Mouse (Mus musculus): ENCODE data around the gene Slc7a14. TPM values are rescaled to one million over a fixed set of nuclear protein-coding genes. Genes with fewer than 3 reads are reported as not detected.
"Not testable (repeated sequence)": the region's sequence is repeated elsewhere in the genome, so short reads cannot be mapped to it uniquely, and the experiment has no call there.

The Slc7a14 gene
- polyA plus RNA-seq, 1 experiment from 2014 or later, result 0.48 TPM

- no peaks in the 10 kb centered on the region for H3K4me1 ChIP-seq
- H3K9me3 ChIP-seq (replicated peaks), result no peaks in the 10 kb centered on the region
- ATAC-seq (replicated peaks; ENCODE audit: low FRiP score), result no peak
- H3K4me2 ChIP-seq, result no peak overlapping the region
- no peak overlapping the region for H3K27ac ChIP-seq
- no peak overlapping the region for H3K4me3 ChIP-seq (replicated peaks)
- H3K9ac ChIP-seq, result no peak overlapping the region
- WGBS, result 77% methylated on average over 3 of the region's 3 CpGs
- H3K27me3 ChIP-seq, result no peaks in the 10 kb centered on the region
- H3K36me3 ChIP-seq, result no peaks in the 10 kb centered on the region
These were observed 22.7 kb downstream of the Slc7a14 start for GRCm38 (mm10) chr3:31287421-31287948.

GRCm38 (mm10) chr3:31281116-31281515, 29.1 kb downstream of the Slc7a14 start:
- H3K9me3 ChIP-seq (replicated peaks), result no peaks in the 10 kb centered on the region
- H3K9ac ChIP-seq, result no peak overlapping the region
- H3K27ac ChIP-seq, result no peak overlapping the region
- 81% methylated on average over 2 of the region's 2 CpGs for WGBS
- no peak overlapping the region for H3K4me3 ChIP-seq (replicated peaks)
- no peak overlapping the region for H3K4me2 ChIP-seq
- no peaks in the 10 kb centered on the region for H3K36me3 ChIP-seq
- H3K4me1 ChIP-seq, result no peaks in the 10 kb centered on the region
- no peaks in the 10 kb centered on the region for H3K27me3 ChIP-seq
- no peak for ATAC-seq (replicated peaks; ENCODE audit: low FRiP score)

DNA sequence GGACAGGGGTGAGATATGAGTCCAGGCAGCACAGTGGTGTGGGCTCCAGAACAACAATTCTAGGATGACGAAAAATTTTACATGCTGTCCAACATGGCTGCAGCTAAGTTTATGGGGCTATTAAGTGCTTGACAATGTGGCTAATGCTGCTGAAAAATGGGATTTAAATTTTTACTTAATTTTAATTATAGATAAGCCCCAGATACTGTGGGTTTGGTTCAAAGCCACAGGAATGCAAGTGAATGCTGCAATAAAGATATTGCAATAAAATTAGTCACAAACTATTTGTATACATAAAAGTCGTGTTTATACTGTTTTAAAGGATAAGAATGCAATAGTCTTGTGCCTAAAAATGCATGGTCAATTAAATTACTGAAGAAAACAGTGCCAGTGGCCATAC, 35.3 kb downstream of the Slc7a14 start:
- Histone ChIP-seq H3K4me2 (no peak overlapping the region), H3K27me3 (no peaks in the 10 kb centered on the region), H3K4me1 (no peaks in the 10 kb centered on the region), H3K4me3 (replicated peaks) (no peak overlapping the region), H3K9me3 (replicated peaks) (no peaks in the 10 kb centered on the region), H3K9ac (no peak overlapping the region), H3K36me3 (no peaks in the 10 kb centered on the region), H3K27ac (no peak overlapping the region)
- ATAC-seq (replicated peaks; ENCODE audit: low FRiP score), result no peak
- WGBS, result 66% methylated on average over 2 of the region's 2 CpGs

- H3K27ac ChIP-seq; H3K4me2 ChIP-seq; H3K36me3 ChIP-seq; H3K4me1 ChIP-seq; H3K27me3 ChIP-seq; H3K9ac ChIP-seq; ATAC-seq (replicated peaks; ENCODE audit: low FRiP score); H3K9me3 ChIP-seq (replicated peaks); H3K4me3 ChIP-seq (replicated peaks): not testable (repeated sequence)
These were observed 36.9 kb downstream of the Slc7a14 start for GRCm38 (mm10) chr3:31273247-31273646.

DNA sequence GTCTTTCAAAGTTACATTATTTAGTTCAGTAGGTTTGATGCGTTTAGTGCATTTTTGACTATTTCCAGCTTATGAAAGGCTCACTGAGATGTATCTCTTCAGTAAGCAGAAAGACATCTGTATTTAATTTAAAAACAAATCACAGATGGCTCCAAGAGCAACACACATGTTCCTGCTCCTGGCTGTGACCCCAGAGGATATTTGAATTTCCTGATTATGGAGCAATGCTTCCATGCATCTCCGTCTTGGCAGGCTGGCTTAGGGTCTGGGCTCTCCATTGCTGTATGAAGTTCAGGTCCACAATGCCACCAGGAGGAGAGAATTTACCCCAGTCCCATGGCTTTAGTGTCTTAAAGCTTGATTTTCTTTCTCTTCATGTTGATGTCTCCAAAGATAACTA, 37.5 kb downstream of the Slc7a14 start:
- ATAC-seq (replicated peaks; ENCODE audit: low FRiP score), result no peak
- H3K4me1 ChIP-seq, result no peaks in the 10 kb centered on the region
- WGBS, result 75% methylated on average over 2 of the region's 2 CpGs

DNA sequence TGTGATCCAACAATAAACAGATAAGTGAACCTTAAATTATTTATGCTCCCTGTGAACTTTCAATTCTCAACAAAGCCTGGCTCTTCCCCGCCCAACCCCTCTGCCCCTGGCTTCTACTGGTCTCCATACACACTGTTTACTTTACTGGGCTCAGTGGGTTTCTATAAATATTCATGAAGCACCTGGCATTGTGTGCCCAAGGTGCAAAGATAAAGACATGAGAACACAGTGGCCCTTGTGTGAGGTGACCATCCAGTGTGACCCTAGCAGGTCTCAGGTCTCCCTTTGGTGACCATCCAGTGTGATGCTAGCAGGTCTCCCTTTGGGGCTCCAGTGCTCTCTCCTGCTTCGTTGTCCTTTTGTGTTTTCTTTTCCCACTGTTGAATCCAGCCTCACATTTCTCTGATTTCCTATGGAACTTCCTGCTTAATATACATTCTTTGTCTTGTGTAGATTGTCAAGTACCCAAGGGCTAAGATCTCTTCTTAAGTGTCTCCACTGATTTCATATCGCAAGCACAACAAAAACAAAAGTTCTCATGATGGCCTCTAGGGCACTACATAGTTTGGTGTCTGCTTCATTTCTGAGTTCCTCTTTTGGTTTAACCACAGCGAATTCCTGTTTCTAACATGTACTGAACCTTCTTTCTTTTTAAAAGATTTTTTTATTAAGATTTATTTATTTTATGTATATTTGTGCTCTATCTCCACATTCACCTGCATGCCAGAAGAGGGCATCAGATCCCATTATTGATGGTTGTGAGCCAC, 40.4 kb downstream of the Slc7a14 start:
- Histone ChIP-seq H3K4me1 (no peaks in the 10 kb centered on the region), H3K4me3 (replicated peaks) (no peak overlapping the region), H3K36me3 (no peaks in the 10 kb centered on the region), H3K4me2 (no peak overlapping the region), H3K9ac (no peak overlapping the region), H3K27me3 (no peaks in the 10 kb centered on the region), H3K9me3 (replicated peaks) (no peaks in the 10 kb centered on the region), H3K27ac (no peak overlapping the region)
- WGBS, result 72% methylated on average over 4 of the region's 4 CpGs
- peak; percentile 62 for ATAC-seq (replicated peaks; ENCODE audit: low FRiP score)

More for the DNA sequence above, 37.5 kb downstream of the Slc7a14 start:
- no peaks in the 10 kb centered on the region for H3K36me3 ChIP-seq
- H3K9ac ChIP-seq, result no peak overlapping the region
- H3K27ac ChIP-seq, result no peak overlapping the region
- H3K9me3 ChIP-seq (replicated peaks), result no peaks in the 10 kb centered on the region
- no peaks in the 10 kb centered on the region for H3K27me3 ChIP-seq
- H3K4me2 ChIP-seq, result no peak overlapping the region
- no peak overlapping the region for H3K4me3 ChIP-seq (replicated peaks)

GRCm38 (mm10) chr3:31267921-31268320, 42.3 kb downstream of the Slc7a14 start:
- H3K4me3 ChIP-seq (replicated peaks), result no peak overlapping the region
- no peaks in the 10 kb centered on the region for H3K4me1 ChIP-seq
- no peak overlapping the region for H3K9ac ChIP-seq
- no peaks in the 10 kb centered on the region for H3K27me3 ChIP-seq
- WGBS, result 80% methylated on average over 2 of the region's 2 CpGs
- no peaks in the 10 kb centered on the region for H3K9me3 ChIP-seq (replicated peaks)
- no peak for ATAC-seq (replicated peaks; ENCODE audit: low FRiP score)
- no peak overlapping the region for H3K27ac ChIP-seq
- no peak overlapping the region for H3K4me2 ChIP-seq
- H3K36me3 ChIP-seq, result no peaks in the 10 kb centered on the region

DNA sequence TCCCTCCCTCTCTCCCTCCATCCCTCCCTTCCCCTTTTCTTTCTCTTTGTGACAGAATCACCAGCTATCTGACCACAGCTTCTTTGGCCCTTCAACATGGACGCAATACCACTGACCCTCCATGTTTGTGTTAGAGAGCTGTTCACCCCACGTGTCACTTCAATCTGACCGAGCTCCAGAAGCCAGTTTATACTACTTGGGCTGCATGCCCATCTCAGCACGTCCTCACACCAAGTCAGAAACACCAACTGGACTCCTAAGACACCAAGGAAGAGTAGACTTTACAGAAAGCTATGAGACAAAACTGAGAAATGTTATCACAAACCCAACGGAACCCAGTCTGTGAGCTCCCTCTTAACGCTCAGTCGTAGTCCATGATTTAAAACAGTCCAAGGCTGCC, 43.2 kb downstream of the Slc7a14 start:
- 83% methylated on average over 7 of the region's 7 CpGs for WGBS
- ATAC-seq (replicated peaks; ENCODE audit: low FRiP score), result no peak
- Histone ChIP-seq H3K4me3 (replicated peaks) (no peak overlapping the region), H3K36me3 (no peaks in the 10 kb centered on the region), H3K27me3 (no peaks in the 10 kb centered on the region), H3K4me2 (no peak overlapping the region), H3K27ac (no peak overlapping the region), H3K9me3 (replicated peaks) (no peaks in the 10 kb centered on the region), H3K9ac (no peak overlapping the region), H3K4me1 (peaks cover 6% of the 10 kb centered on the region; the same call in 1 of the 2 replicates)

GRCm38 (mm10) chr3:31263535-31263934, 46.6 kb downstream of the Slc7a14 start:
- Histone ChIP-seq H3K9ac (no peak overlapping the region), H3K36me3 (no peaks in the 10 kb centered on the region), H3K4me3 (replicated peaks) (no peak overlapping the region), H3K27me3 (no peaks in the 10 kb centered on the region), H3K4me1 (peaks cover 30% of the 10 kb centered on the region), H3K4me2 (no peak overlapping the region), H3K27ac (no peak overlapping the region), H3K9me3 (replicated peaks) (no peaks in the 10 kb centered on the region)
- WGBS, result 88% methylated on average over 3 of the region's 3 CpGs
- no peak for ATAC-seq (replicated peaks; ENCODE audit: low FRiP score)

DNA sequence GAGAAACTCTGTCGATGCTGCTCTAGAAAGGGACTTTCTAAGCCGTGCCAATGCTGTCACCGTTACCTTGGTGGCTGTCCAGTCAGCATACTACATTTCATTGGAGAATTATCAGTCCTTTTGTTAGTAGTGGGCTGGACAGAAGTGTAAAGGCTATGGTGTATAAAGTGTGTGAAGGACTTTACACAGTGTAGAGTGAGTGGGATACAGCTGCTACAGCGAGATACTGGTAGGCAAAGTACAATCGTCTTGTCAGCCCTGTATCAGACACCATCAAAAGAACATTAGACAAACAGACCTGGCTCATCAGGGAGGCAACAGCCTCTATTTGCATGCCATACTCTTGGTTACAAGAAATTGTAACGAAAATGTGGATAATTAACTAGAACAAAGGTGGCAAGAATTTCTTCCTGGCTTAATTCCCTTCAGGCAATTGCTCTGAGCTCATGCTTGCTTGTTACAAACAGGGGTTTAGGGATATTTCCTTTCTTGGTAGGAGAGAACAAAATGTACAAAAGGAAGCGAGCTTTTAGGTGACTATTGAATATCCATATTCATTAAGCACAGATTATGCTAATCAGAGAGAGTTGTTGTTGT, 48.7 kb downstream of the Slc7a14 start:
- Histone ChIP-seq H3K4me3 (replicated peaks) (no peak overlapping the region), H3K9me3 (replicated peaks) (no peaks in the 10 kb centered on the region), H3K9ac (no peak overlapping the region), H3K4me1 (peaks cover 30% of the 10 kb centered on the region), H3K27me3 (no peaks in the 10 kb centered on the region), H3K4me2 (no peak overlapping the region), H3K36me3 (no peaks in the 10 kb centered on the region), H3K27ac (peak overlapping the region; percentile 88)
- WGBS, result 52% methylated on average over 7 of the region's 7 CpGs
- no peak for ATAC-seq (replicated peaks; ENCODE audit: low FRiP score)

GRCm38 (mm10) chr3:31260964-31261346, 49.2 kb downstream of the Slc7a14 start:
- WGBS, result 42% methylated on average over 3 of the region's 3 CpGs
- H3K9ac ChIP-seq, result no peak overlapping the region
- peak overlapping the region; percentile 88 for H3K27ac ChIP-seq
- peak; percentile 57 for ATAC-seq (replicated peaks; ENCODE audit: low FRiP score)
- no peaks in the 10 kb centered on the region for H3K36me3 ChIP-seq
- H3K27me3 ChIP-seq, result no peaks in the 10 kb centered on the region
- H3K4me1 ChIP-seq, result peaks cover 30% of the 10 kb centered on the region
- no peaks in the 10 kb centered on the region for H3K9me3 ChIP-seq (replicated peaks)
- H3K4me3 ChIP-seq (replicated peaks), result no peak overlapping the region
- no peak overlapping the region for H3K4me2 ChIP-seq

- Histone ChIP-seq H3K36me3 (no peaks in the 10 kb centered on the region), H3K9ac (peak overlapping the region; percentile 21; the same call in 1 of the 2 replicates), H3K27ac (peak overlapping the region; percentile 88), H3K27me3 (no peaks in the 10 kb centered on the region), H3K4me1 (peaks cover 30% of the 10 kb centered on the region), H3K4me2 (no peak overlapping the region), H3K9me3 (replicated peaks) (no peaks in the 10 kb centered on the region), H3K4me3 (replicated peaks) (no peak overlapping the region)
- peak; percentile 95 for ATAC-seq (replicated peaks; ENCODE audit: low FRiP score)
- 19% methylated on average over 7 of the region's 7 CpGs for WGBS
These were observed 49.7 kb downstream of the Slc7a14 start for GRCm38 (mm10) chr3:31260329-31260963.
